Mouse (Mus musculus) sigmoid colon, adult 10 weeks (tissue): ENCODE measurements around the gene Olfr1202. TPM values are rescaled to one million over a fixed set of nuclear protein-coding genes. Genes with fewer than 3 reads are reported as not detected.

Experiments
- polyA plus RNA-seq: library from polyadenylated mRNA; stranded (reverse); fragments of 350-450 nt; fragmentation: Illumina TruSeq; extraction: RNeasy Lipid Tissue Mini Kit (QIAGEN cat#74804); gene quantifications from one replicate; pipeline ENCODE4 v1.2.3, GENCODE M21; 2014; ENCODE audit warnings: low read depth, low replicate concordance

Olfr1202 gene
- not detected for polyA plus RNA-seq

GRCm38 (mm10) chr2:88814196-88814595 lies at the start of gene Olfr1202:
Olfr1202 (plus strand) TSS chr2:88814496.

GRCm38 (mm10) chr2:88770388-88770787 lies 43.9 kb upstream of the Olfr1202 start, which contains the start of gene Olfr1200:
Olfr1200 (minus strand) TSS chr2:88770488.

GRCm38 (mm10) chr2:88792736-88793135 lies 21.6 kb upstream of the Olfr1202 start, which contains the start of gene Olfr1201:
Olfr1201 (plus strand) TSS chr2:88793036.

GRCm38 (mm10) chr2:88829437-88829836 lies 15.1 kb downstream of the Olfr1202 start, which contains the start of gene Olfr1205:
Olfr1205 (plus strand) TSS chr2:88829737.

GRCm38 (mm10) chr2:88848992-88849391 lies 34.7 kb downstream of the Olfr1202 start, which contains the start of gene Olfr1204:
Olfr1204 (plus strand) TSS chr2:88849292.

GRCm38 (mm10) chr2:88862931-88863330 lies 48.6 kb downstream of the Olfr1202 start, which contains the start of gene Olfr1206:
Olfr1206 (plus strand) TSS chr2:88863231.

Other genes starting within 250 kb of the Olfr1202 start
- gene Olfr1189, start 228.0 kb upstream of the Olfr1202 start, polyA plus RNA-seq: not detected
- gene Olfr1191-ps1, start 174.0 kb upstream of the Olfr1202 start, polyA plus RNA-seq: not detected
- gene Olfr1192-ps1, start 166.0 kb upstream of the Olfr1202 start, polyA plus RNA-seq: not detected
- gene Olfr1193, start 138.9 kb upstream of the Olfr1202 start, polyA plus RNA-seq: not detected
- not detected for gene Olfr1195, start 125.3 kb upstream of the Olfr1202 start, polyA plus RNA-seq
- gene Olfr1196, start 109.9 kb upstream of the Olfr1202 start, polyA plus RNA-seq: not detected
- gene Olfr1197, start 82.1 kb upstream of the Olfr1202 start, polyA plus RNA-seq: not detected
- not detected for gene Olfr1198, start 63.1 kb upstream of the Olfr1202 start, polyA plus RNA-seq
- not detected for gene Olfr1199, start 54.0 kb upstream of the Olfr1202 start, polyA plus RNA-seq
- gene Olfr1200, start 44.0 kb upstream of the Olfr1202 start, polyA plus RNA-seq: not detected
- gene Olfr1201, start 21.5 kb upstream of the Olfr1202 start, polyA plus RNA-seq: not detected
- gene Olfr1205, start 15.2 kb downstream of the Olfr1202 start, polyA plus RNA-seq: not detected
- gene Olfr1204, start 34.8 kb downstream of the Olfr1202 start, polyA plus RNA-seq: not detected
- gene Olfr1206, start 48.7 kb downstream of the Olfr1202 start, polyA plus RNA-seq: not detected
- not detected for gene Olfr1208, start 87.8 kb downstream of the Olfr1202 start, polyA plus RNA-seq
- not detected for gene Olfr1209, start 100.7 kb downstream of the Olfr1202 start, polyA plus RNA-seq
- gene Olfr1211, start 123.6 kb downstream of the Olfr1202 start, polyA plus RNA-seq: not detected
- not detected for gene Olfr1212, start 139.5 kb downstream of the Olfr1202 start, polyA plus RNA-seq
- gene Gm13762, start 165.8 kb downstream of the Olfr1202 start, polyA plus RNA-seq: not detected
- not detected for gene Olfr1214, start 178.2 kb downstream of the Olfr1202 start, polyA plus RNA-seq
- not detected for gene Olfr1215, start 192.5 kb downstream of the Olfr1202 start, polyA plus RNA-seq
- gene Olfr1216, start 203.8 kb downstream of the Olfr1202 start, polyA plus RNA-seq: not detected
- gene Olfr1217, start 217.6 kb downstream of the Olfr1202 start, polyA plus RNA-seq: not detected
- gene Olfr1218, start 246.7 kb downstream of the Olfr1202 start, polyA plus RNA-seq: not detected